Comparison of ENCODE assay signal across 8 mouse cellular contexts in the genomic region with DNA sequence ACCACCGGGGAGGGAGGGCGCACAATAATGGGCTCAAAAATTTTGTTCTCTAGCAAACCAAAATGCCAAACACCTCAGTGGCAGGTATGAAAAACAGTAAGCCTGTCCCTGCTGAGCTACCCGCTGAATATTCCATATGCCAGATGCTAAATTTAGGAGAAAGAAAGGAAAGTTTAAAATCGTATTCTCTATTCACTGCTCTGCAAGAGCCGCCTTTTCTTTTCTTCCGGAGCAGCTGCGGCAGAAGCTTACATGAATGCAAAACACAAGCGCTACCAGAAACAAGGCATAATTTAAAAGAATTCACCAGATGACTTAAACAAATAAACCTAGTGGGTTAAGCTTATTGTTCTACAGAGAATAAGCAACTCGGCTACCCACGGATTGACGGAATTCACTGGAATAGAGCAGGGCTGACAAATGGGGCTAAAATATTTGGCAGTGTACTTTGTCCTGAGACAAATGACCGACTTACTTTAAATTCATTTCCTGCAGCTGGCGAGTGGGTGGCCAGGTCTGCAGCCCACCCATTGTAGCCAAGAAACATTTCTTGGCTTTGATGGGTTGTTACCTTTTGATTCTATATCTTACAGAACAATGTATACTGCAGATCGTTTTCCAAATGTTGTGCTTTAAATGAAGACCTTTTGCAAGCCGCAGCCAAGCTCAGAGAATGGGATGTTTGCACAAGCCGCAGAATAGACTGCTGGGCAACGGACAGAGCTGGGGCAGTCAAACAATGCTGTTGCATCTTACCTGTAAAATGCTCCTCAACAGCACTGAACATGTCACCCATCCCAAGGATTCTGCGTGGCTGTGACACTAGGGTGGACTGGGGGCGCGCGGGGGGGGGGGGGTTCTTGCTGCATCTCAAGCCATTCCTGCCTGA. TPM values are rescaled to one million over a fixed set of nuclear protein-coding genes. Genes with fewer than 3 reads are reported as not detected.
A peak's percentile ranks its signal among the peaks of the same experiment; 100 is the strongest.
DNase-seq lines count a peak whose midpoint lies in the region; ATAC-seq and TF ChIP-seq lines count a peak whose summit lies in the region.

No protein-coding gene starts in this region.

- no peak for TF ChIP-seq POLR2A in olfactory bulb, adult 2 months (IDR thresholded peaks at IDR 0.05; ENCODE audit: insufficient read depth, low read depth, low read length)

- no peaks in the 10 kb centered on the region for H3K27me3 ChIP-seq in heart, embryonic 15.5 days
- no peaks in the 10 kb centered on the region for H3K27me3 ChIP-seq in embryonic facial prominence, embryonic 15.5 days
- H3K27me3 ChIP-seq in limb, embryonic 10.5 days (ENCODE audit: low read depth, poor library complexity, severe bottlenecking) = no peaks in the 10 kb centered on the region

- H3K27ac ChIP-seq in heart, embryonic 15.5 days = no peak overlapping the region
- H3K27ac ChIP-seq in embryonic facial prominence, embryonic 15.5 days (replicated peaks) = peak overlapping the region; percentile 48; the same call in 1 of the 2 replicates
- peak overlapping the region; percentile 61 for H3K27ac ChIP-seq in limb, embryonic 10.5 days
- peak overlapping the region; percentile 62 for H3K27ac ChIP-seq in olfactory bulb, adult 2 months (ENCODE audit: insufficient read depth, low read depth, low read length)

- ATAC-seq in heart, embryonic 15.5 days (replicated peaks; ENCODE audit: insufficient number of reproducible peaks, insufficient read depth, low FRiP score, low read depth) = no peak
- no peak for ATAC-seq in embryonic facial prominence, embryonic 15.5 days (ENCODE audit: insufficient number of reproducible peaks, low FRiP score, low TSS enrichment, low read depth)

- no peak for DNase-seq in heart, adult 9 months (ENCODE audit: low spot score in 2 of 2)
- peak; percentile 48 for DNase-seq in cerebellum, adult 11 months
- no peak for DNase-seq in limb, embryonic 10.5 days (ENCODE audit: low spot score)
- DNase-seq in ovary, adult 18-20 months (ENCODE audit: low spot score) = no peak
- no peak for DNase-seq in urinary bladder, postnatal 14 days (ENCODE audit: low spot score)

- no peaks in the 10 kb centered on the region for H3K36me3 ChIP-seq in heart, embryonic 15.5 days
- H3K36me3 ChIP-seq in embryonic facial prominence, embryonic 15.5 days = no peaks in the 10 kb centered on the region
- H3K36me3 ChIP-seq in limb, embryonic 10.5 days = no peaks in the 10 kb centered on the region

- no peaks in the 10 kb centered on the region for H3K9me3 ChIP-seq in heart, embryonic 15.5 days (replicated peaks)
- no peaks in the 10 kb centered on the region for H3K9me3 ChIP-seq in embryonic facial prominence, embryonic 15.5 days (replicated peaks)
- H3K9me3 ChIP-seq in limb, embryonic 10.5 days (replicated peaks) = no peaks in the 10 kb centered on the region

- TF ChIP-seq CTCF in olfactory bulb, adult 2 months (IDR thresholded peaks at IDR 0.05; ENCODE audit: insufficient read depth, low read depth, low read length) = no peak

- 37% methylated on average over 21 of the region's 21 CpGs for WGBS in heart, embryonic 15.5 days
- WGBS in embryonic facial prominence, embryonic 15.5 days = 25% methylated on average over 21 of the region's 21 CpGs
- 50% methylated on average over 21 of the region's 21 CpGs for WGBS in limb, embryonic 10.5 days
- WGBS in olfactory bulb, adult 2 months = 12% methylated on average over 21 of the region's 21 CpGs

- H3K4me1 ChIP-seq in heart, embryonic 15.5 days (replicated peaks) = 0 out of 2 replicates have a peak, but pooled peaks cover 2% of the 10 kb centered on the region
- H3K4me1 ChIP-seq in embryonic facial prominence, embryonic 15.5 days = no peaks in the 10 kb centered on the region; the same call in 1 of the 2 replicates
- peaks cover 18% of the 10 kb centered on the region for H3K4me1 ChIP-seq in limb, embryonic 10.5 days
- peaks cover 3% of the 10 kb centered on the region; the same call in 1 of the 2 replicates for H3K4me1 ChIP-seq in olfactory bulb, adult 2 months (ENCODE audit: control insufficient read depth, insufficient read depth, low read length)

- peak overlapping the region; percentile 31 for H3K4me3 ChIP-seq in heart, embryonic 15.5 days
- H3K4me3 ChIP-seq in embryonic facial prominence, embryonic 15.5 days (replicated peaks) = peak overlapping the region; percentile 22
- H3K4me3 ChIP-seq in limb, embryonic 10.5 days = no peak overlapping the region; the same call in 1 of the 2 replicates
- H3K4me3 ChIP-seq in olfactory bulb, adult 2 months (ENCODE audit: insufficient read depth, low read depth, low read length) = peak overlapping the region; percentile 30; the same call in 1 of the 2 replicates

- H3K9ac ChIP-seq in heart, embryonic 15.5 days = no peak overlapping the region
- H3K9ac ChIP-seq in embryonic facial prominence, embryonic 15.5 days = no peak overlapping the region

- peak overlapping the region; percentile 55 for H3K4me2 ChIP-seq in heart, embryonic 15.5 days
- H3K4me2 ChIP-seq in embryonic facial prominence, embryonic 15.5 days (replicated peaks) = peak overlapping the region; percentile 42

RNA-seq across cellular contexts. Expression of a gene that starts 43.8 kb away (rescaled TPM):
- 29.4 and 34.2 TPM in 2 replicates for polyA plus RNA-seq in heart, embryonic 15.5 days (2015; fragmentation: Nextera tagmentation; extraction: Ambion mirVana)
- 104 and 112 TPM in 2 replicates for polyA plus RNA-seq in embryonic facial prominence, embryonic 15.5 days (2015; fragmentation: Nextera tagmentation; extraction: Ambion mirVana)
- 201 and 216 TPM in 2 replicates for polyA plus RNA-seq in limb, embryonic 10.5 days (2016; fragmentation: Nextera tagmentation; extraction: Ambion mirVana)
- polyA plus RNA-seq in olfactory bulb, adult 2 months (2012; ENCODE audit: insufficient read depth, insufficient read length, low replicate concordance, missing spikeins) = 324 TPM in 1 of 2 replicates, not detected in the other
